Mouse (Mus musculus): ENCODE results near the gene Btnl2.

Btnl2 gene

DNA sequence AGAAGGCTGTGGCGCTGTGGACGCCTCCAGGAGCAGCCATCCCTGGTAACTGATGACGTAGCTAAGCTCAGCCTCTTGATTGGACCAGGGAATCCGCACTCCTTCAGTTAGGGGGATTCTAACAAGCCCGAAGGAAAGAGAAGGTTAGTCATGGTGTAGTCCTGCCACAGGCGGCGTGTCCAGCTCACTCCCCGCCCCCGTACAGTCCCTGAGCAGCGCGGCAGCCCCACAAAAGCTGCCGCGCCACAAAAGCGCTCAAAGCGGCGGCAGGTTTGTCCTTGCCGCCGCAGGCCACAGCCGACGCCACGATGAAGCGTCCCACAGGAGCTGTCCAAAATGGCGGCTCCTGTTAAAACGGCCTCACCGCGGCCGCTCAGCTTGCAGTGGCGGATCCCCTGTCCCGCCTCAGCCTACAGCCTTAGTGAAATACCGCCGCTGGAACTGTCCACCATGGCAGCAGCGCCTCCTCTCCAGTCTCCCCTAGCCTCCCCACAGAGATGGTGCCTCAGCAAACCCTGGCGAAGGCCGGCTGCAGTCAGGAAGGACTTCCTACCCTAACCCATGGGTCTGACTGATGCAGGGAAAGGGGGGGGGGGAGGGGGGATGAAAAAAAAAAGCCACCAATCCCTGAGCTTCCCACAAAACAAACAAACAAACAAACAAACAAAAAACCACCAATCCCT is 44.2 kb downstream of the Btnl2 start, which contains the start of gene BC051142:
BC051142 (plus strand) TSS at position 110 of the 683 bp plus-strand sequence.
- DNase-seq (ENCODE audit: low spot score) = peak; percentile 80

DNA sequence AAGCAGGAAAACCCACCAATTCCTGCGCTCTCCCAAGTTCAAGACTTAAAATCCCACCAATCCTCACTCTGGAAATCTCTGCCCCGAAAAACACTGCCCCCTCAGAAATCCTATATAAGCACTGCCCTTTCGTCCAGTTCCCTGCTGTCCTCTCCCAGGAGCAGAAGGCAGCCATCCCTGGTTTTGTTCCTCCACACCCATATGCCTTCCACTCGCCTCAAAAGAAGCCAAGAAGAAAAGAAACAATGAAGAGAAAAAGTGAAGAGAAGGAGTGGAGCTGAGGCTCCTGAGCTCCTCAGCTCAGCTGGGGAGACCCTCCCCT is 44.7 kb downstream of the Btnl2 start:
- DNase-seq (ENCODE audit: low spot score) = no peak

DNA sequence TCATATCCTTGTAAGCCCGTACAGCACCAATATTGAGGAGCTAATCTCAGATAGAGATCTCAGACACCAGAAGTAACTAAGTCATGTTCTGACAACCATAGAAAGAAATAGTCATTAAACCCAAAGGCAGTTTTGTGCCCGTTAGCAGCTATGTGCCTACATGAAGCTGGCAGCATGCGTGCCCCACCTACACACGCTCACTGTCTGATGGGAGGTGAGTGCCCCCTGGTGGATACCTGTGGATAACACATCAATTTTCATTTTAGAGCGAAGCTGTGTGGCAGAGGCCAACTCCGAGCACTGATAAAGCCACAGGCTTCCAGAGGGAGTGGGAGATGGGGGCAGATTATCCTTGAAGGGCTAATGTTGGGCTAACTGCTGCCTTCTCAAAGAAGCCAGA is 56.5 kb downstream of the Btnl2 start:
- peak; percentile 28 for DNase-seq (ENCODE audit: low spot score)
